Mouse (Mus musculus): ENCODE results near the gene Kif26b. TPM values are rescaled to one million over a fixed set of nuclear protein-coding genes. Genes with fewer than 3 reads are reported as not detected.

Gene Kif26b
- polyA plus RNA-seq, 1 experiment from 2014 or later = 1.8 TPM

GRCm38 (mm10) chr1:178708356-178708755, 179.4 kb downstream of the Kif26b start:
- Histone ChIP-seq H3K9ac (ENCODE audit: low read length) (no peak overlapping the region), H3K4me2 (ENCODE audit: low read depth, low read length) (no peak overlapping the region), H3K4me1 (ENCODE audit: control insufficient read depth, insufficient read depth, low read length) (no peaks in the 10 kb centered on the region), H3K27me3 (ENCODE audit: control insufficient read depth, insufficient read depth, low read length) (no peaks in the 10 kb centered on the region), H3K9me3 (replicated peaks; ENCODE audit: control insufficient read depth, low read length) (no peaks in the 10 kb centered on the region), H3K36me3 (ENCODE audit: control insufficient read depth, insufficient read depth, low read length) (no peaks in the 10 kb centered on the region), H3K4me3 (replicated peaks; ENCODE audit: low read length) (no peak overlapping the region), H3K27ac (ENCODE audit: low read length) (no peak overlapping the region)
- WGBS = 64% methylated on average over 1 of the region's 1 CpGs
- no peak for ATAC-seq (ENCODE audit: insufficient read depth, low FRiP score)

- H3K27me3 ChIP-seq (ENCODE audit: control insufficient read depth, insufficient read depth, low read length) = no peaks in the 10 kb centered on the region
- no peak overlapping the region for H3K4me2 ChIP-seq (ENCODE audit: low read depth, low read length)
- H3K4me1 ChIP-seq (ENCODE audit: control insufficient read depth, insufficient read depth, low read length) = no peaks in the 10 kb centered on the region
- H3K9ac ChIP-seq (ENCODE audit: low read length) = no peak overlapping the region
- no peaks in the 10 kb centered on the region for H3K36me3 ChIP-seq (ENCODE audit: control insufficient read depth, insufficient read depth, low read length)
- ATAC-seq (ENCODE audit: insufficient read depth, low FRiP score) = no peak
- H3K9me3 ChIP-seq (replicated peaks; ENCODE audit: control insufficient read depth, low read length) = no peaks in the 10 kb centered on the region
- 75% methylated on average over 9 of the region's 9 CpGs for WGBS
- no peak overlapping the region for H3K4me3 ChIP-seq (replicated peaks; ENCODE audit: low read length)
- no peak overlapping the region for H3K27ac ChIP-seq (ENCODE audit: low read length)
These were observed 183.4 kb downstream of the Kif26b start for GRCm38 (mm10) chr1:178712189-178712873.

- Histone ChIP-seq H3K9me3 (replicated peaks; ENCODE audit: control insufficient read depth, low read length) (0 out of 2 replicates have a peak, but pooled peaks cover 1% of the 10 kb centered on the region), H3K27me3 (ENCODE audit: control insufficient read depth, insufficient read depth, low read length) (no peaks in the 10 kb centered on the region), H3K4me2 (ENCODE audit: low read depth, low read length) (no peak overlapping the region), H3K9ac (ENCODE audit: low read length) (no peak overlapping the region), H3K4me1 (ENCODE audit: control insufficient read depth, insufficient read depth, low read length) (no peaks in the 10 kb centered on the region), H3K36me3 (ENCODE audit: control insufficient read depth, insufficient read depth, low read length) (no peaks in the 10 kb centered on the region), H3K27ac (ENCODE audit: low read length) (no peak overlapping the region), H3K4me3 (replicated peaks; ENCODE audit: low read length) (no peak overlapping the region)
- no peak for ATAC-seq (ENCODE audit: insufficient read depth, low FRiP score)
- 85% methylated on average over 5 of the region's 5 CpGs for WGBS
These were observed 185.3 kb downstream of the Kif26b start for GRCm38 (mm10) chr1:178714209-178714608.

- no peaks in the 10 kb centered on the region for H3K4me1 ChIP-seq (ENCODE audit: control insufficient read depth, insufficient read depth, low read length)
- 74% methylated on average over 2 of the region's 2 CpGs for WGBS
- no peak overlapping the region for H3K4me3 ChIP-seq (replicated peaks; ENCODE audit: low read length)
- no peak overlapping the region for H3K27ac ChIP-seq (ENCODE audit: low read length)
- 0 out of 2 replicates have a peak, but pooled peaks cover 4% of the 10 kb centered on the region for H3K9me3 ChIP-seq (replicated peaks; ENCODE audit: control insufficient read depth, low read length)
- no peaks in the 10 kb centered on the region for H3K36me3 ChIP-seq (ENCODE audit: control insufficient read depth, insufficient read depth, low read length)
- H3K27me3 ChIP-seq (ENCODE audit: control insufficient read depth, insufficient read depth, low read length) = no peaks in the 10 kb centered on the region
- H3K4me2 ChIP-seq (ENCODE audit: low read depth, low read length) = no peak overlapping the region
- ATAC-seq (ENCODE audit: insufficient read depth, low FRiP score) = no peak
- H3K9ac ChIP-seq (ENCODE audit: low read length) = no peak overlapping the region
These were observed 187.5 kb downstream of the Kif26b start for GRCm38 (mm10) chr1:178716411-178716810.

- H3K36me3 ChIP-seq (ENCODE audit: control insufficient read depth, insufficient read depth, low read length) = no peaks in the 10 kb centered on the region
- H3K4me2 ChIP-seq (ENCODE audit: low read depth, low read length) = no peak overlapping the region
- 84% methylated on average over 2 of the region's 2 CpGs for WGBS
- no peak overlapping the region for H3K9ac ChIP-seq (ENCODE audit: low read length)
- no peak for ATAC-seq (ENCODE audit: insufficient read depth, low FRiP score)
- no peaks in the 10 kb centered on the region for H3K4me1 ChIP-seq (ENCODE audit: control insufficient read depth, insufficient read depth, low read length)
- H3K9me3 ChIP-seq (replicated peaks; ENCODE audit: control insufficient read depth, low read length) = 0 out of 2 replicates have a peak, but pooled peaks cover 4% of the 10 kb centered on the region
- H3K4me3 ChIP-seq (replicated peaks; ENCODE audit: low read length) = no peak overlapping the region
- H3K27ac ChIP-seq (ENCODE audit: low read length) = no peak overlapping the region
- no peaks in the 10 kb centered on the region for H3K27me3 ChIP-seq (ENCODE audit: control insufficient read depth, insufficient read depth, low read length)
These were observed 191.9 kb downstream of the Kif26b start for GRCm38 (mm10) chr1:178720821-178721220.

- no peaks in the 10 kb centered on the region for H3K4me1 ChIP-seq (ENCODE audit: control insufficient read depth, insufficient read depth, low read length)
- H3K27me3 ChIP-seq (ENCODE audit: control insufficient read depth, insufficient read depth, low read length) = no peaks in the 10 kb centered on the region
- no peak overlapping the region for H3K27ac ChIP-seq (ENCODE audit: low read length)
- H3K4me2 ChIP-seq (ENCODE audit: low read depth, low read length) = no peak overlapping the region
- H3K4me3 ChIP-seq (replicated peaks; ENCODE audit: low read length) = no peak overlapping the region
- no peaks in the 10 kb centered on the region for H3K36me3 ChIP-seq (ENCODE audit: control insufficient read depth, insufficient read depth, low read length)
- no peak for ATAC-seq (ENCODE audit: insufficient read depth, low FRiP score)
- WGBS = 65% methylated on average over 4 of the region's 4 CpGs
- H3K9me3 ChIP-seq (replicated peaks; ENCODE audit: control insufficient read depth, low read length) = 0 out of 2 replicates have a peak, but pooled peaks cover 4% of the 10 kb centered on the region
- no peak overlapping the region for H3K9ac ChIP-seq (ENCODE audit: low read length)
These were observed 193.9 kb downstream of the Kif26b start for GRCm38 (mm10) chr1:178722793-178723192.

GRCm38 (mm10) chr1:178725536-178725935, 196.6 kb downstream of the Kif26b start:
- Histone ChIP-seq H3K27ac (ENCODE audit: low read length) (no peak overlapping the region), H3K27me3 (ENCODE audit: control insufficient read depth, insufficient read depth, low read length) (no peaks in the 10 kb centered on the region), H3K4me2 (ENCODE audit: low read depth, low read length) (no peak overlapping the region), H3K4me3 (replicated peaks; ENCODE audit: low read length) (no peak overlapping the region), H3K36me3 (ENCODE audit: control insufficient read depth, insufficient read depth, low read length) (no peaks in the 10 kb centered on the region), H3K4me1 (ENCODE audit: control insufficient read depth, insufficient read depth, low read length) (no peaks in the 10 kb centered on the region), H3K9ac (ENCODE audit: low read length) (no peak overlapping the region), H3K9me3 (replicated peaks; ENCODE audit: control insufficient read depth, low read length) (no peaks in the 10 kb centered on the region)
- no peak for ATAC-seq (ENCODE audit: insufficient read depth, low FRiP score)
- WGBS = 78% methylated on average over 3 of the region's 3 CpGs

GRCm38 (mm10) chr1:178728256-178728655, 199.3 kb downstream of the Kif26b start:
- Histone ChIP-seq H3K9me3 (replicated peaks; ENCODE audit: control insufficient read depth, low read length) (no peaks in the 10 kb centered on the region), H3K4me3 (replicated peaks; ENCODE audit: low read length) (no peak overlapping the region), H3K36me3 (ENCODE audit: control insufficient read depth, insufficient read depth, low read length) (no peaks in the 10 kb centered on the region), H3K9ac (ENCODE audit: low read length) (no peak overlapping the region), H3K4me2 (ENCODE audit: low read depth, low read length) (no peak overlapping the region), H3K4me1 (ENCODE audit: control insufficient read depth, insufficient read depth, low read length) (no peaks in the 10 kb centered on the region), H3K27me3 (ENCODE audit: control insufficient read depth, insufficient read depth, low read length) (no peaks in the 10 kb centered on the region), H3K27ac (ENCODE audit: low read length) (no peak overlapping the region)
- ATAC-seq (ENCODE audit: insufficient read depth, low FRiP score) = no peak
- WGBS = 73% methylated on average over 6 of the region's 6 CpGs

GRCm38 (mm10) chr1:178730271-178730670, 201.3 kb downstream of the Kif26b start:
- WGBS = 93% methylated on average over 3 of the region's 3 CpGs
- Histone ChIP-seq H3K9me3 (replicated peaks; ENCODE audit: control insufficient read depth, low read length) (no peaks in the 10 kb centered on the region), H3K36me3 (ENCODE audit: control insufficient read depth, insufficient read depth, low read length) (no peaks in the 10 kb centered on the region), H3K4me2 (ENCODE audit: low read depth, low read length) (no peak overlapping the region), H3K27me3 (ENCODE audit: control insufficient read depth, insufficient read depth, low read length) (no peaks in the 10 kb centered on the region), H3K27ac (ENCODE audit: low read length) (no peak overlapping the region), H3K4me1 (ENCODE audit: control insufficient read depth, insufficient read depth, low read length) (no peaks in the 10 kb centered on the region), H3K4me3 (replicated peaks; ENCODE audit: low read length) (no peak overlapping the region), H3K9ac (ENCODE audit: low read length) (no peak overlapping the region)
- ATAC-seq (ENCODE audit: insufficient read depth, low FRiP score) = no peak

All from stomach, embryonic 16.5 days (tissue).